Mouse (Mus musculus) ovary, adult 18-20 months (tissue): ENCODE measurements around the gene Cdhr2.

ENCODE experiments used
- DNase-seq: peaks from one replicate; pipeline ENCODE4 v3.0.0; 2022; ENCODE audit warnings: low spot score, mixed read lengths

Gene Cdhr2

DNA sequence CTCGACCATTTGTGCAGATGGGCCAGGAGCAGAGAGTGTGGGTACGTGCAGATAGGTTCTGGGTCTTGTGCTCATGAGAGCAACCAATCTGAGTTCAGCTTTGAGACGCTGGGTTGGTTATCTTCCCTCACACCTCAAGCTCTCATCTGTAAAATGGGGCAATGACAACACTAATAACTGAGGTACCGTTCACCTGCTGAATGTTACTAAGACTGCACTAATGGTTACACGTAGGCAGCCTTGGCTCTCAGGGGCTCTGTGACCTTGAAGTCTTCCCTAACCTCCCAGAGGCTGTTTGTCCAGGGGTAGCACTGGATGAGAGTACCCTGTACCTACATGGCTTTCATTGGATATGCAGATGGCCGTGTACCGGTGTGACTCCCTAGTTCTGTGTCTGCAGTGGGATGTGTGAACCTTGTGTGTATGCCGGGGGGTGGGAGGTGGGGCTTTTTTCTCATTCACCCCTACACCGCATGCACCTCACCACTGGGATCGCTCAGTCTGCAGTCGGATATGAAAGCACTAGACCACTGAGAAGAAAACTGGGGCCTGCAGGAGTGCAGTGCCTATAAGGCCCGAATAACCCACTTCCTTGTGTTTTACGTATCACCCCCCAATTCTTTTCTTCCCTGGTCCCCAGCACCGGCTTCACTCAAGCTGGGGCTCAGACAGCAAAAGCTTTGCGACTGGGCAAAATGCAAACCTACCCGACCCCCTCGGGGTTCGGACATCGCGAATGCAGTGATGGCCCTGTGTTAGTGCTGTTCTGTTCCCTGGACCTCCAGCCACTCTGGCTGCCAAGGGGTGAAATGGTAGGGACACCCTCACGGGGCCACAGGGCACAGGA lies 8.3 kb upstream of the Cdhr2 start:
- DNase-seq = no peak

DNA sequence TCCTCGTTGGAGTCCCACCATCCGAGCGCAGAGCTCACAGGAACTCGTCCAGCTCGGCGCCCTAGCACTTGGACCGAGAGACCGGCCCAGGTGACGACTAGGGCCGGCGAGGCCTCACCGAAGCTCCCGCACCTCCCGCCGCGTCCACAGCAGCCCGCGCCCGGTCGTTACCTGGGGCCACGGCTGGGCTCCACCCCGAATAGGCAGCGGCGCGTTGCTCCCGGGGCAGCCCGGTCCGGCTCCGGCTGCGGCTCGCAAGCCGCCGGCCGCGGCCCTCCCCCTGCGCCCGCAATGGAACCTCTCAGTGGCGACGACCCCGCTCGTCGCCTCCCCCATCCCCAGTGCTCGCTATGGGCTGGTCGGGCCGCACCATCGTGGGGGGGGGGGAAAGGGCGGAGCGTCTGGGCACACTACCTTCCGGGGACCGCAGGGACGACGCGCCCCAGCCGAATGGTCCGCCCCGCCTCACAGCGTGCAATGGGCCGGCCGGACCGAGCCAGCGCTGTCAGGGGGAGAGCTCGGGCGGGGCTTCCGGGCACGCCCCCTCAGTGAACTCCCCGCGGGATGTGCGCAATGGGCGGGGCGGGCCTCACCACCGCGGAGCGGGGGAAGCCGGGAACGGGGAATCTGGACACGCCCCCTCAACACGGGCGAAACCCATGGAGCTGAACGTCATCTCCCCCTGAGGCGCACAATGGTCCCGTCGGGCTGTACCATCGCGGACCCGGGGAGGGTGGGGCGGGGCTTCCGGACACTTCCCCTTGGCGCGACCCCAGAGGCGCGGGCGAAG lies 7.5 kb upstream of the Cdhr2 start, which contains the start of gene Rnf44:
Gene Rnf44 (minus strand): TSS at position 350 of the 790 bp plus-strand sequence.
- DNase-seq = peak; percentile 99

GRCm38 (mm10) chr13:54694348-54695060 lies 6.8 kb upstream of the Cdhr2 start:
- DNase-seq = peak; percentile 82

DNA sequence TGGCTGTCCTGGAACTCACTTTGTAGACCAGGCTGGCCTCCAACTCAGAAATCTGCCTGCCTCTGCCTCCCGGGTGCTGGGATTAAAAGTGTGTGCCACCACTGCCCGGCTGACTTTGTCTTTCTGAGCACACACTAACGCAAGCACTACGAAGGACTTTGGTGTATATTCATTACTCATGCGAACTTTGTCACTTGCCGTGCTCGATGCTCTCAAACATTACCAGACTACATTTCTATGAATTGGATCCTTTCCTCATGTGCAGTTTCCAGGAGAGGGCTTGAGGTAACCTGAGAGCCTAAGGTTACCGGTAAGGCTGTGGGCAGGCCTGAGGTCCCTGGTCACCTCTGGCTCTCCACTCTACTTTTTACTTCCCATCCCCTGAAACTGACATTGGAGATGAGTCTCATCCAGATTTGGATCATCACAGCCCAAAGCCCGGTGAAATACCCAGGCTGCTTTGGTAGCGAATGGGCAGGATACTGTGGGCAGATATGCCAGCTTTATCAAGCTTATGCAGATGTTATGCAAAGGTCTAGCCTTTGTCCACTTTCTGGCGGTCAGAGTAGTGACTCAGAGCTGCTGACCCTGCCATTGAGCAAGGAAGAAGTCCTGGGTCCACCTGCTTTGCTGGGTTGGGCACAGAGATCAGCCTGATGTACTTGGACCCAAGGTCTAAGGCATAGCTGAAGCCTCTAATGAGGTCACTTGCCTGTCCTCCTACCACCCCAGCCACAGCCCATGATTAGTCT lies 5.6 kb upstream of the Cdhr2 start:
- DNase-seq = no peak

GRCm38 (mm10) chr13:54702507-54702906 lies 1.2 kb downstream of the Cdhr2 start:
- no peak for DNase-seq

GRCm38 (mm10) chr13:54704890-54705289 lies 3.6 kb downstream of the Cdhr2 start:
- no peak for DNase-seq

- no peak for DNase-seq
Observed at GRCm38 (mm10) chr13:54710866-54711265, 9.6 kb downstream of the Cdhr2 start.

GRCm38 (mm10) chr13:54714393-54714792 lies 13.1 kb downstream of the Cdhr2 start:
- DNase-seq = no peak

DNA sequence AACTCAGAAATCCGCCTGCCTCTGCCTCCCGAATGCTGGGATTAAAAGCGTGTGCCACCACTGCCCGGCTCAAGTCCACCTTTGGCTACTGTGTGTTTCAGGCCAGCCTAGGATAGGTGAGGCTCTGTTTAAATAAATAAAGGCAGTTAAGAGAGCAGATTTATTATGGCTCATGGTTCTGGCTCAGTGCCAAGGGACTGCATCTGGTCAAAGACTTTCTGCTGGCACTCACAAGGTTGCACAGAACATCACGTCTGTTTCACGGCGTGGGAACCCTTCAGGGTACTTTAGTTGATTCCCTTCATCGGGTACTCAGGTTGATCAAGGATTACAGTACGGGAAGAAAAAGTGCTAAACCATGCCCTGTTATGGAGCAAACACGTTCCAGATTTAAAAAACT lies 13.7 kb downstream of the Cdhr2 start:
- no peak for DNase-seq

GRCm38 (mm10) chr13:54716916-54717315 lies 15.7 kb downstream of the Cdhr2 start:
- DNase-seq = no peak

DNA sequence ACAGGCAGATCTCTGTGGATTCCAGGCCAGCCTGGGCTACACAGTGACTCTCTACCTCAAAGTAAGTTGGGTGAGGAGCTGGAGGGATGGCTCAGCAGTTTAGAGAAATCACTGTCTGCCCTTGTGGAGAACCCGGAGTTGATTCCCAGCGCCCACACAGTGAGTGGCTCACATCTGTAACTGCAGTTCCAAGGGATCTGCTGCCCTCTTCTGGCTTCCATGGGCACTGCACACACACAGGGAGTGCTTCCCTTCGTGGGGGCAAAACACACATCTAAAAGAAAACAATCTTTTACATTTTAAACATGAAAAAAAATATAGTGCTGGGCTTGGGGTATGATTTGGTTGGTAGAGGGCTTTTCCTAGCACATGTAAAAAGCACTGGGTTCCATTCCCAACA lies 21.9 kb downstream of the Cdhr2 start:
- DNase-seq = no peak

DNA sequence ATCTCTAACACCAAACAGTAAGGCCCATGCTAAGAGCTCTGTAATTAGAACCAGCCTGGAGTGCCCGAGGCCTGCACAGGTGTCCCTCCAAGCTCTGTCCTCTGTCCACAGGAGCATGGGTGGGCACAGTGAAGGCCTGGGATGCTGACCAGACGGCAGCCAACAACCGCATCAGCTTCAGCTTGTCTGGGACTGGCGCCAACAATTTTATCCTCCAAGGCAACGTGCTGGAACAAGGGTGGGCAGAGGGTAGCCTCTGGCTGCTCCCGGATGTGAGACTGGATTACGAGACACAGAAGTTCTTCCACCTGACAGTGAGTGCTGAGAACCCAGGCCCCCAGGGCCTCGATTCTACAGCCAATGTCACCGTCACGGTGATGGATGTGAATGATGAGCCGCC lies 24.9 kb downstream of the Cdhr2 start:
- no peak for DNase-seq

DNA sequence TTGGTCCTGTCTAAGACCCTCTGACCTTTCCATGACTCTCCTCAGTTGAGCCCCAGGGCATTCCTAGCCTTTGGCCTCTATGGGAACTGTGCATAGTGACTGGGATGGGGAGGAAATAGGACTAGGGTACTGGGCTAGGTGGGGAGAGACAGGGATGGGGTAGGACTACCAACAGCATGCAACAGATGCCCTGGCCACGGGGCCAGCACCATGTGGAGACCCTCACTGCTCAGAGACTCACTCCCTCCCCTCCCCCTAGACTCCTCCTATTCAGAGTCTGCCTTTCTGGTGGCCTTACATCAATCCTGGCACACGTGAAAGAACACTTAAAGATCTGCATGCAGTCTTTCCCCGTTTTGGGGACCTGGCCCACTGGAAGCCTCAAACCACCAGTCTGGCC lies 35.7 kb downstream of the Cdhr2 start:
- DNase-seq = no peak

- no peak for DNase-seq
Observed at GRCm38 (mm10) chr13:54737488-54738212, 36.4 kb downstream of the Cdhr2 start.

- peak; percentile 14 for DNase-seq
Observed at GRCm38 (mm10) chr13:54738213-54738601, 36.9 kb downstream of the Cdhr2 start.

DNA sequence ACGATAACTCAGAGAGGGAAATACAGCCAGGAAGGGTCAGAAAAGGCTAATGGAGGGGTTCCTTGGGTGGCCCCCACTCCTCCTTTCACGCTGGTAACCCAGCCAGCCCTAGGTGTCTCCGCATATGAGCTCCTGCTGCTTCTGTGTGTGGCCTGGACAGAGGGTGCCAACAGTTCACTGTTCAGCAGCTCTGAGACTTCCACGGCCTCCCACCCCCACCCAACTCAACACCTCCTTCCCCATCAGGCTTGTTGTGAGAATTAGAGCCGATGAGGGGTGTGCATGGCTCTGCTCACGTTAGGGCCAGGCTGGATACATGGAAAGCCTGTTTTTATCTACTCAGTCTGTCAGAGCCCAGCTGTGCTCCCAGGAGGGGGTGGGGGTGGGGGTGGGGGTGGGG lies 44.8 kb downstream of the Cdhr2 start:
- no peak for DNase-seq

DNA sequence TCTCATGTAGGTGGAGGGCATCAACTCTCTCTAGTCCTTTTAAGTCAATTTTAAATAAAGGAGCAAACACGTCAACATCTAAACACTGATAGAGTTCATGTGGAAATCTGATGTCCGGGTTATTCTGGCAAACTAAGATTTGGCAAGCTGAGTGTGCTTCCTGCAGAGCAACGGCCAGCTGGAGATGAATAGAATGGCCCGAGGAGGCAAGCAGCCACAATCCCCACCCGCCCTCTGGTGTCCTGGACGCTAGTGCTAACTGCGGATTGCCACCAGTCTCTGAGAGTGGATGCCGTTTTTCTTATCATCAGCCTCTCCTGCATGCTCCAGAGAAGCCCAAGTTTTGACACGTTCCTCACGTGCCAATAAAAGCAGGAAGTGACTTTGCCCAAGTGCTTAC lies 45.6 kb downstream of the Cdhr2 start:
- no peak for DNase-seq

- DNase-seq = no peak
Observed at GRCm38 (mm10) chr13:54748190-54748589, 46.9 kb downstream of the Cdhr2 start.

GRCm38 (mm10) chr13:54748721-54749060 lies 47.4 kb downstream of the Cdhr2 start:
- DNase-seq = no peak

DNA sequence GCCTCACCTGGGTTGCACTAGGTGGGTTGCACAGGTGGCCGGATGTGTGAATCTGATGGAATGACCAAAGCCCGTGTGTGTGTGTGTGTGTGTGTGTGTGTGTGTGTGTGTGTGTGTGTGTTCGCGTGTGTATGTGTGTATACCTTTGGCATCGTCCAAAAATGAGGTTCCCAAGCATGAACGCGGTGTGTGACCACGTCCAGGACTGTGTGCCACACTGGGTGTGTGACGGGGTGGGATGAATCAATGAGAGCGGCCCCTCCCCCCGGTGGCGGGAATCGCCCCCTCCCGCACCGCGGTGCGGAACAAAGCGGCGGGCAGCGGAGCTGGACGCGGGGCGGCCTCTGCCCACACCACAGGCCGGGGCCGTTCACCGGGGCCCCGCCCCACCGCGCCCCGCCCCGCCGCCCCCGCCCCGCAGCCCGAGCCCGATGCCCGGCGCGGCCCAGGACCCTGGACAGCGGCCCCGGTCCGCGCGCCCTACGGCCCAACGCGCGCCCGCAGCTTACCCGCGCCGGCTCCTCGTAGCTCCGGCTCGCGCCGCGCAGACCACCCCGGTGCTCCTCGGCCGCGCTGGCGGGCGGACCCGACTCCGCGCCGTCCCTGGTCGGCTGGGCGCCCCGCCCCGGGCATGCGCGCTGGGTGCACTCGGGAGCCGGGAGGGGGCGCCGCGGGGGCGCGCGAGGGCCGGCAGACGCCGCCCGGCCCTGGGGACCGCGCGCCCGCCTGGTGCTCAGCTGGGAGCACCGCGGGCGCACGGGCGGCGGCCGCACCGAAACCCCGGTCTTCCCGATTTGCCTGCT lies 48.0 kb downstream of the Cdhr2 start:
- peak; percentile 27 for DNase-seq
